Mouse (Mus musculus): ENCODE measurements at regions not wholly inside any gene's neighbourhood (a gene's known extent, or its start where the extent isn't known, plus 50 kb on each side); places are given as distances from the start of the nearest gene placed in this dataset.
"Not testable (repeated sequence)": the region's sequence is repeated elsewhere in the genome, so short reads cannot be mapped to it uniquely, and the experiment has no call there.

GRCm38 (mm10) chr2:39633041-39633440, 406.8 kb upstream of the Ppp6c start:
- DNase-seq (ENCODE audit: low read depth, low spot score) = no peak

GRCm38 (mm10) chr2:39614221-39614620, 388.0 kb upstream of the Ppp6c start:
- no peak for DNase-seq (ENCODE audit: low read depth, low spot score)

- DNase-seq (ENCODE audit: low read depth, low spot score) = no peak
These were observed 386.6 kb upstream of the Ppp6c start for GRCm38 (mm10) chr2:39612809-39613208.

GRCm38 (mm10) chr2:39612236-39612635, 386.0 kb upstream of the Ppp6c start:
- DNase-seq (ENCODE audit: low read depth, low spot score) = no peak

- no peak for DNase-seq (ENCODE audit: low read depth, low spot score)
These were observed 376.0 kb upstream of the Ppp6c start for GRCm38 (mm10) chr2:39602256-39602655.

- no peak for DNase-seq (ENCODE audit: low read depth, low spot score)
These were observed 331.9 kb upstream of the Ppp6c start for GRCm38 (mm10) chr2:39558193-39558592.

- no peak for DNase-seq (ENCODE audit: low read depth, low spot score)
These were observed 281.7 kb upstream of the Ppp6c start for GRCm38 (mm10) chr2:39507984-39508383.

- DNase-seq (ENCODE audit: low read depth, low spot score) = peak; percentile 4
These were observed 257.1 kb upstream of the Ppp6c start for GRCm38 (mm10) chr2:39483208-39483912.

GRCm38 (mm10) chr2:39482608-39483007, 256.4 kb upstream of the Ppp6c start:
- DNase-seq (ENCODE audit: low read depth, low spot score) = no peak

- no peak for DNase-seq (ENCODE audit: low read depth, low spot score)
These were observed 254.0 kb upstream of the Ppp6c start for GRCm38 (mm10) chr2:39480236-39480635.

GRCm38 (mm10) chr2:39472925-39473324, 246.7 kb upstream of the Ppp6c start:
- not testable (repeated sequence) for DNase-seq (ENCODE audit: low read depth, low spot score)

Measured in A20 (cell line).